Mouse (Mus musculus) liver, adult 2 months (tissue): ENCODE data around the gene Sar1a.

Source experiments
- CTCF ChIP-seq: fragments of 200-500 bp; IDR thresholded peaks from 2 replicates; pipeline ENCODE4 v1.5.1; 2011; ENCODE audit warnings: low read depth, low read length, control low read depth
- POLR2A ChIP-seq: fragments of 200-500 bp; IDR thresholded peaks from 2 replicates; pipeline ENCODE4 v1.6.1; 2011; ENCODE audit warnings: low read length, control low read depth; ENCODE audit not compliant: insufficient read depth; ENCODE audit errors: extremely low read depth

- 0 out of 2 replicates have a peak, but pooled peaks have one; percentile 16 for TF ChIP-seq CTCF
- no peak for TF ChIP-seq POLR2A
Measured at GRCm38 (mm10) chr10:61670758-61671157, 9.3 kb upstream of the Sar1a start.
